Mouse (Mus musculus) MEL (cell line): ENCODE results near the gene Eif4ebp2. TPM values are rescaled to one million over a fixed set of nuclear protein-coding genes. Genes with fewer than 3 reads are reported as not detected.
A peak's percentile ranks its signal among the peaks of the same experiment; 100 is the strongest.

Source experiments
- DNase-seq: peaks from one replicate; pipeline ENCODE4 v3.0.0; 2011; ENCODE audit warnings: low read depth, low spot score
- H3K27ac ChIP-seq: 2 replicates; pipeline ENCODE4 v1.5.1; 2012; ENCODE audit warnings: low read depth, mild to moderate bottlenecking, control low read depth, low read length, moderate library complexity; ENCODE audit not compliant: control insufficient read depth
- H3K27me3 ChIP-seq, 2 experiments: fragments of 150-350 bp in 1 of 2; sonication (generic) in 1 of 2; 2 replicates each; pipeline ENCODE4 v1.6.1; 2012; ENCODE audit warnings: low read length in 2 of 2, mild to moderate bottlenecking in 2 of 2, improper control_type of control experiment in 1 of 2, moderate library complexity in 1 of 2; ENCODE audit not compliant: insufficient read depth in 2 of 2, control insufficient read depth in 1 of 2
- H3K36me3 ChIP-seq, 2 experiments: 2 replicates each; pipeline ENCODE4 v1.6.1; 2012 to 2014; ENCODE audit warnings: low read length in 2 of 2, improper control_type of control experiment in 1 of 2, inconsistent platforms in 1 of 2, mild to moderate bottlenecking in 1 of 2; ENCODE audit not compliant: insufficient read depth in 2 of 2, control insufficient read depth in 1 of 2
- H3K4me1 ChIP-seq, 2 experiments: fragments of 150-350 bp in 1 of 2; sonication (generic) in 1 of 2; 2 replicates each; pipeline ENCODE4 v1.6.1; 2012; ENCODE audit warnings: low read length in 2 of 2, improper control_type of control experiment in 1 of 2, mild to moderate bottlenecking in 1 of 2; ENCODE audit not compliant: insufficient read depth in 2 of 2, control insufficient read depth in 1 of 2
- H3K4me3 ChIP-seq, 2 experiments: fragments of 150-350 bp in 1 of 2; sonication (generic) in 1 of 2; 2 replicates each; pipeline ENCODE4 v1.5.1; 2012; ENCODE audit warnings: low read depth in 2 of 2, low read length in 2 of 2, mild to moderate bottlenecking in 2 of 2, moderate library complexity in 2 of 2, control low read depth in 1 of 2, improper control_type of control experiment in 1 of 2; ENCODE audit not compliant: control insufficient read depth in 1 of 2, insufficient read depth in 1 of 2
- H3K79me2 ChIP-seq: 2 replicates; pipeline ENCODE4 v1.6.1; 2012; ENCODE audit warnings: mild to moderate bottlenecking, low read length, moderate library complexity; ENCODE audit not compliant: control insufficient read depth, poor library complexity, insufficient read depth
- H3K9ac ChIP-seq: 2 replicates; pipeline ENCODE4 v1.6.1; 2012; ENCODE audit warnings: low read depth, mild to moderate bottlenecking, control low read depth, low read length, moderate library complexity; ENCODE audit not compliant: control insufficient read depth, poor library complexity, severe bottlenecking
- H3K9me3 ChIP-seq: fragments of 150-350 bp; sonication (generic); replicated peaks from 2 replicates; pipeline ENCODE4 v1.6.1; 2012; ENCODE audit warnings: mild to moderate bottlenecking, low read length, improper control_type of control experiment, moderate library complexity; ENCODE audit not compliant: insufficient read depth
- CTCF ChIP-seq, 3 experiments: IDR thresholded peaks in 2 of 3; conservative IDR thresholded peaks in 1 of 3; 2 replicates each; pipeline ENCODE4 v1.5.1; 2011 to 2012; ENCODE audit warnings: low read length in 3 of 3, low read depth in 2 of 3, mild to moderate bottlenecking in 2 of 3, improper control_type of control experiment in 1 of 3, inconsistent platforms in 1 of 3, mixed read lengths in 1 of 3, moderate library complexity in 1 of 3; ENCODE audit not compliant: control insufficient read depth in 1 of 3, insufficient read depth in 1 of 3, poor library complexity in 1 of 3, severe bottlenecking in 1 of 3
- E2F4 ChIP-seq: IDR thresholded peaks from 2 replicates; pipeline ENCODE4 v1.6.1; 2011; ENCODE audit warnings: low read depth, low read length, improper control_type of control experiment, borderline replicate concordance
- ELF1 ChIP-seq: IDR thresholded peaks from 2 replicates; pipeline ENCODE4 v1.6.1; 2014; ENCODE audit warnings: low read depth, mild to moderate bottlenecking, inconsistent platforms, low read length, improper control_type of control experiment, moderate library complexity
- EP300 ChIP-seq, 2 experiments: IDR thresholded peaks; 2 replicates each; pipeline ENCODE4 v1.6.1; 2011; ENCODE audit warnings: improper control_type of control experiment in 2 of 2, low read length in 2 of 2, low read depth in 1 of 2, mild to moderate bottlenecking in 1 of 2
- ETS1 ChIP-seq: IDR thresholded peaks from 2 replicates; pipeline ENCODE4 v1.6.1; 2012; ENCODE audit warnings: low read depth, mild to moderate bottlenecking, inconsistent platforms, low read length, improper control_type of control experiment, moderate library complexity
- GATA1 ChIP-seq: IDR thresholded peaks from 2 replicates; pipeline ENCODE4 v1.6.1; 2011; ENCODE audit warnings: low read depth, low read length, improper control_type of control experiment
- MAX ChIP-seq: IDR thresholded peaks from 2 replicates; pipeline ENCODE4 v1.6.1; 2011; ENCODE audit warnings: low read length, improper control_type of control experiment
- NELFE ChIP-seq: IDR thresholded peaks from 2 replicates; pipeline ENCODE4 v1.6.1; 2011; ENCODE audit warnings: low read depth, low read length, improper control_type of control experiment
- NRF1 ChIP-seq: IDR thresholded peaks from 2 replicates; pipeline ENCODE4 v1.6.1; 2014; ENCODE audit warnings: low read depth, mild to moderate bottlenecking, inconsistent platforms, low read length, improper control_type of control experiment, moderate library complexity; ENCODE audit not compliant: poor library complexity, insufficient read depth, severe bottlenecking
- RCOR1 ChIP-seq: IDR thresholded peaks from 2 replicates; pipeline ENCODE4 v1.6.1; 2012; ENCODE audit warnings: low read depth, mild to moderate bottlenecking, inconsistent platforms, low read length, improper control_type of control experiment
- USF1 ChIP-seq: IDR thresholded peaks from 2 replicates; pipeline ENCODE4 v1.6.1; 2014; ENCODE audit warnings: low read depth, mild to moderate bottlenecking, inconsistent platforms, low read length, improper control_type of control experiment, moderate library complexity
- USF2 ChIP-seq, 2 experiments: IDR thresholded peaks; 2 replicates each; pipeline ENCODE4 v1.6.1; 2011 to 2012; ENCODE audit warnings: improper control_type of control experiment in 2 of 2, low read length in 2 of 2, borderline replicate concordance in 1 of 2, inconsistent platforms in 1 of 2, low read depth in 1 of 2, mild to moderate bottlenecking in 1 of 2; ENCODE audit not compliant: insufficient read depth in 1 of 2
- ZC3H11A ChIP-seq: IDR thresholded peaks from 2 replicates; pipeline ENCODE4 v1.6.1; 2012; ENCODE audit warnings: low read depth, mild to moderate bottlenecking, inconsistent platforms, low read length, improper control_type of control experiment
- polyA plus RNA-seq, 2 experiments: library from polyadenylated mRNA; stranded (reverse) in 1 of 2; unstranded in 1 of 2; fragments of >175 nt in 1 of 2; fragments of >200 nt in 1 of 2; gene quantifications; 2 replicates each; pipeline versions ENCODE4 v1.2.1 to v1.2.4; 2012; ENCODE audit warnings: low replicate concordance in 2 of 2, low read depth in 1 of 2; ENCODE audit not compliant: insufficient read length in 2 of 2, insufficient read depth in 1 of 2, missing spikeins in 1 of 2
- total RNA-seq: library from RNA; depleted of rRNA; stranded (reverse); fragments of 300-350 nt; gene quantifications from 2 replicates; pipeline ENCODE4 v1.2.3, GENCODE M21; 2012

The Eif4ebp2 gene
- total and polyA plus RNA-seq, 3 experiments: 17.1 to 186 (median 52.9) TPM

DNA sequence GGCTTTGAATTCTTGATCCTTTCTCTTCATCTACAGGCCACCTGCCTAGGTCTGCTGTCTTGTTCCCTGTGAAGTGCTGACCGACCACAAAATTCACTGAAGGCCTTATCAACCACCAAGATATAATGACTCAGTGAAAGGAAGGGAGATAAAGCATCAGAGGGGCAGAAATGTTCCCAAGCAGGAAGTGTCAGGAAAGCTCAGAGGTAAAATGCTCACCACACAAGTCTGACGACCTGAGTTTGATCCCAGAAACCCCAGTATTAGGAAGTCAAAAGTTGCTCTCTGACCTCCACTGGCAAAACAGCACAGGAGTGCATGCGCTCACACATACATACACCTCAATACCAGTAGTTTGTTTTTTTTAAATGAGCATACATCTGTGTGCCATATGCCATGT, 3.6 kb downstream of the Eif4ebp2 start:
- Histone ChIP-seq H3K9me3 (no peaks in the 10 kb centered on the region), H3K27ac (no peak overlapping the region; the same call in 1 of the 2 replicates), H3K4me3 (no peak overlapping the region), H3K79me2 (peaks cover 80% of the 10 kb centered on the region), H3K27me3 (no peaks in the 10 kb centered on the region), H3K36me3 (peaks cover 3 to 45% of the 10 kb centered on the region in 2 experiments; a peak in 3 of 4 replicates), H3K4me1 (peaks cover 8 to 36% of the 10 kb centered on the region in 2 experiments), H3K9ac (no peak overlapping the region)
- TF ChIP-seq ETS1 (peak; percentile 66), GATA1 (peak; percentile 79), RCOR1 (peak; percentile 12; the same call in 1 of the 2 replicates), ELF1 (peak; percentile 40; the same call in 1 of the 2 replicates), USF1 (0 out of 2 replicates have a peak, but pooled peaks have one; percentile 13), NELFE (no peak), EP300 (IDR thresholded peaks at IDR 0.05; ENCODE audit: low read depth in 1 of 2, low read length in 2 of 2) (peak; percentile 38 to 69; a peak in 3 of 4 replicates), E2F4 (no peak)
- DNase-seq: no peak

DNA sequence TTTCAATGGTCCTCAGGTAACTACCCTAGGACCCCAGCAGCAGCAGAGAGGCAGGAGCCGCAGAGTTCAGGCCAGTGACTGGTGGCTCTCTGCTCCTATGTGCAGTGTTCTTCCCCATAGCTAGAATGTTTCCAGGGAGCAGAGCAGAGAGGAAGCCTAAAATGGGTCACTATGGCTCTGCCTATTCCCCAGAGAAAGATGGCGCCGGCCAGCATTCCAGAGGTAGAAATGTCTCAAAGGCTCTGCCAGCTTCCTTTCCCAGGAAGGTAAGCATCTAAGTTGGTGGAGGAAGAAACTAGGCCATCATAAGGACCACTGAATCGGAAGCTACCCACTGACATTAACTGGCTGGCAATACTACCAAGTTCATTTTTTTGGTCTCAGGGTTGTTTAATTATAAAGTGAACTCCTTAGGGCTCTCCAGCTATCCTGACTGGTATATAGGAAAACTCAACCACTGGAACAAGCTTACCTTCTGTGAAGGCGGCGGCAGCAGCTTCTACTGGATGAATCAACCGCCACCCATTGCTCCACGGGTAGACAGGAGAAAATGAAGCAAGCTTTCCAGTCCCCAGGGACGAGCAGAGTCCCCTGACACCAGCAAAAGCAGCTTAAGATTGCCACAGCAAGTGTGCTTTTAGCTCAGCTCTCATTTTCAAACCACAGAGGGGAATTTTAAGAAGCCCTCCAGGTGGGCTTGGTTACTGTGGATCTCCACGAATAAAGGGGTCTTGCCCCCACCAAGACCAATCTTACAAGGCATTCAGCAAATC, 4.7 kb downstream of the Eif4ebp2 start:
- no peak for TF ChIP-seq MAX
- no peak for TF ChIP-seq ZC3H11A
- TF ChIP-seq CTCF (IDR thresholded peaks at IDR 0.05 in 2 of 3, conservative IDR thresholded peaks at IDR 0.05 in 1 of 3; ENCODE audit: control insufficient read depth in 1 of 3, insufficient read depth in 1 of 3, low read depth in 2 of 3, low read length in 3 of 3, poor library complexity in 1 of 3, severe bottlenecking in 1 of 3): no peak
- TF ChIP-seq NRF1: no peak
- TF ChIP-seq USF2 (IDR thresholded peaks at IDR 0.05; ENCODE audit: borderline replicate concordance in 1 of 2, insufficient read depth in 1 of 2, low read depth in 1 of 2, low read length in 2 of 2): no peak
- DNase-seq: no peak

More for the DNA sequence above, 4.7 kb downstream of the Eif4ebp2 start:
- Histone ChIP-seq H3K27ac (no peak overlapping the region), H3K4me1 (peaks cover 8 to 36% of the 10 kb centered on the region in 2 experiments), H3K9ac (no peak overlapping the region), H3K4me3 (no peak overlapping the region), H3K27me3 (no peaks in the 10 kb centered on the region), H3K36me3 (peaks cover 3 to 45% of the 10 kb centered on the region in 2 experiments; a peak in 3 of 4 replicates), H3K79me2 (peaks cover 87% of the 10 kb centered on the region), H3K9me3 (no peaks in the 10 kb centered on the region)
